Mouse (Mus musculus): ENCODE measurements around the gene Msmo1. TPM values are rescaled to one million over a fixed set of nuclear protein-coding genes. Genes with fewer than 3 reads are reported as not detected.

Gene Msmo1
- polyA plus RNA-seq (2015; fragmentation: Nextera tagmentation; extraction: Ambion mirVana): 80.3 and 104 TPM in 2 replicates

DNA sequence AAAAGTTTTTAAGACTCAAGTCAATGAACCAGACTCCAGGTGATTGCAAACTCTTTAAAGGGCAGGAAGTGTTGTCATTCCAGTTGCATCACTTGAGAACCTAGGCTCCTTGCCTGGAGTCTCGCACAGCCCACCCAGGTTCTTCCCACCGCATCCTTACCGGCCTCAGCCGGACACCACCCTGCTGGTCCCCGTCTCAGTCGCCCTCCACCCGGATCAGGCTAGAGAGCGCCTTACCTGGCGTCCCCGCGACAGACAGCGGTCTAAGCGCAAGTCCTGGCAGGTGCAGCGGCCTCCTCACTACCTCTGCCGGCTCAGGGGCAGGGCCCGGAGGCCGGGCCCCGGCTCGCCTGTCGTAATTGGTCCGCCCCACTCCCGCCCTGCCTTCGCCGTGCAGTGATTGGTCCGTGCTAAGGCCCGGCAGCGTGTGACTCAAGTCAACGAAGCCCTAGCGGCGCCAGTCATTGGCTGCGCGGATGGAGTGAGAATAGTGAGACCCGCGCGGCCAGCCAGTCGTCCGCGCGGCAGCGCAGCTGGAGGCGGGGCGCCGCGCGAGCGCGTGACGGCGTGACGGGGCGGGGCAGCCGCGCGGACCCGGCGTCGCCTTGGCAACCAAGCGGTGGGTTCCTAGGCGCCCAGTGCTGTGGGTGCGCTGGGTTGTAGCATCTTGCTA is at the start of gene Msmo1:
TSS of gene Msmo1 (minus strand) at position 522 of the 673 bp plus-strand sequence.

DNA sequence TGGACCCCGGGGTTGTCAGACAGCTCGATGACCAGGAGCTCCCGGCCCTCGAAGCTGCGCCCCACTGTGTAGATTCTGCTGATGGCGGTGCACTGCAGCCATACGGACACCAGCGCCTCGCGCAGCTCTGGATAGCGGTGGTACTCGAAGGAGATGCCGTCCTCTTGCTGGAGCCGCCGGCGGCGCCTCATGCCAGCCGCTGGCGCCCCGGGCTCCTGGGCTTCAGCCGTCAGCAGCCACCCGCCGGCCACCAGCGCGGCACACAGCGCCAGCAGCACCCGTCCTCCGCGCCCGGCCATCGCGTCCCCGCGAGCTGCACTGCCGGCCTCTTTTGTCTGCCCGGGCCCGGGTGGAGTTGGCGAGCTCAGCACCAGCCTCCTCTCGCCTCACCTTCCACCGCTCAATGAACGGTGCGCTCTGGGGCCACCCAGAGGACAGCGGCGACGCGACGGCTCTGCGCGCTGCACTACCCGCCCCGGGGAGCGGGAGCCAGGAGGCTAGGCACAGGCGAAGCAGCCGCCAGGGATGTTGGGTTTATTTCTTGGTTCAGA is 40.9 kb downstream of the Msmo1 start, which contains the start of gene Cpe:
TSS of gene Cpe (minus strand) at position 404 of the 551 bp plus-strand sequence.

Other genes starting within 250 kb of the Msmo1 start
- 513 and 585 TPM in 2 replicates for gene Cpe, start 40.7 kb downstream of the Msmo1 start, polyA plus RNA-seq (2015; fragmentation: Nextera tagmentation; extraction: Ambion mirVana)
- 11.8 and 21.6 TPM in 2 replicates for gene Klhl2, start 116.2 kb upstream of the Msmo1 start, polyA plus RNA-seq (2015; fragmentation: Nextera tagmentation; extraction: Ambion mirVana)
- 66.8 and 103 TPM in 2 replicates for gene Tmem192, start 213.4 kb upstream of the Msmo1 start, polyA plus RNA-seq (2015; fragmentation: Nextera tagmentation; extraction: Ambion mirVana)

All from adrenal gland, postnatal 0 days (tissue).